12 mouse cellular contexts compared by ENCODE assay signal in genomic region chr15:64513501-64514097, GRCm38 (mm10).
"Had no signal": no experiment of that assay in that cellular context is flagged by ENCODE, and none has a peak within 500 bp of the region (broad histone marks: within the 10 kb centered on the region; RNA-seq: fewer than 3 reads in every experiment).

No protein-coding gene starts in this region.

- DNase-seq: kidney, adult 2 months; kidney, postnatal 25 days; layer of hippocampus, postnatal 36 days; left cerebral cortex, postnatal 4 days; lung, adult 18-20 months; lung, postnatal 14 days; lung, postnatal 4 days; midbrain, embryonic 14.5 days; right cerebral cortex, adult 18-20 months; right cerebral cortex, postnatal 14 days; right cerebral cortex, postnatal 4 days; thymus, postnatal 25 days had no signal
